Mouse (Mus musculus) CH12.LX (cell line): ENCODE measurements around the gene Hsf4. TPM values are rescaled to one million over a fixed set of nuclear protein-coding genes. Genes with fewer than 3 reads are reported as not detected.

Source experiments
- DNase-seq: peaks from one replicate; pipeline ENCODE4 v3.0.0-alpha.2; 2013; ENCODE audit errors: extremely low read depth
- H3K27ac ChIP-seq: 2 replicates; pipeline ENCODE4 v1.5.1; 2012; ENCODE audit warnings: low read depth, mild to moderate bottlenecking, control low read depth, moderate library complexity; ENCODE audit not compliant: insufficient read depth
- H3K27me3 ChIP-seq: replicated peaks from 2 replicates; pipeline ENCODE3; 2012; ENCODE audit warnings: inconsistent platforms
- H3K36me3 ChIP-seq, 2 experiments: replicated peaks in 1 of 2; 2 replicates each; pipeline versions ENCODE3 to v1.6.1; 2012; ENCODE audit warnings: inconsistent platforms in 1 of 2, low read length in 1 of 2, mild to moderate bottlenecking in 1 of 2, mixed read lengths in 1 of 2, moderate library complexity in 1 of 2; ENCODE audit not compliant: control insufficient read depth in 1 of 2, insufficient read depth in 1 of 2
- H3K4me1 ChIP-seq, 2 experiments: 2 replicates each; pipeline ENCODE4 v1.6.1; 2012; ENCODE audit warnings: inconsistent platforms in 1 of 2, moderate library complexity in 1 of 2; ENCODE audit not compliant: insufficient read depth in 2 of 2, control insufficient read depth in 1 of 2
- H3K4me2 ChIP-seq: 2 replicates; pipeline ENCODE4 v1.6.1; 2012; ENCODE audit warnings: low read depth, mild to moderate bottlenecking, control low read depth; ENCODE audit not compliant: poor library complexity, insufficient read depth, severe bottlenecking
- H3K4me3 ChIP-seq, 3 experiments: fragments of 150-350 bp in 1 of 3; sonication (generic) in 1 of 3; replicated peaks in 1 of 3; 2 replicates each; pipeline versions ENCODE3 to v1.5.1; 2011 to 2012; ENCODE audit warnings: low read depth in 2 of 3, low read length in 2 of 3, mild to moderate bottlenecking in 2 of 3, moderate library complexity in 2 of 3, control low read depth in 1 of 3, improper control_type of control experiment in 1 of 3, inconsistent platforms in 1 of 3, mixed read lengths in 1 of 3; ENCODE audit not compliant: poor library complexity in 1 of 3
- H3K79me2 ChIP-seq: replicated peaks from 2 replicates; pipeline ENCODE4 v1.6.1; 2012; ENCODE audit warnings: mild to moderate bottlenecking, moderate library complexity; ENCODE audit not compliant: control insufficient read depth, poor library complexity, insufficient read depth, severe bottlenecking; ENCODE audit errors: extremely low read depth
- H3K9ac ChIP-seq: 2 replicates; pipeline ENCODE4 v1.6.1; 2012; ENCODE audit warnings: low read depth, mild to moderate bottlenecking, control low read depth, moderate library complexity; ENCODE audit not compliant: insufficient read depth
- H3K9me3 ChIP-seq: replicated peaks from 2 replicates; pipeline ENCODE3; 2012; ENCODE audit warnings: low read length, inconsistent platforms, mixed read lengths
- CHD1 ChIP-seq: IDR thresholded peaks from 2 replicates; pipeline ENCODE4 v1.6.1; 2012; ENCODE audit warnings: low read depth, low read length, improper control_type of control experiment, inconsistent platforms
- CHD2 ChIP-seq: IDR thresholded peaks from 2 replicates; pipeline ENCODE4 v1.6.1; 2011; ENCODE audit warnings: low read length, improper control_type of control experiment
- CTCF ChIP-seq, 2 experiments: IDR thresholded peaks in 1 of 2; conservative IDR thresholded peaks in 1 of 2; 2 replicates each; pipeline ENCODE4 v1.5.1; 2011 to 2012; ENCODE audit warnings: low read depth in 2 of 2, low read length in 2 of 2, improper control_type of control experiment in 1 of 2, inconsistent platforms in 1 of 2, mild to moderate bottlenecking in 1 of 2, moderate library complexity in 1 of 2
- ELF1 ChIP-seq: IDR thresholded peaks from 2 replicates; pipeline ENCODE4 v1.6.1; 2014; ENCODE audit warnings: low read depth, mild to moderate bottlenecking, inconsistent platforms, low read length, improper control_type of control experiment
- EP300 ChIP-seq: IDR thresholded peaks from 2 replicates; pipeline ENCODE4 v1.6.1; 2011; ENCODE audit warnings: low read length, improper control_type of control experiment
- GABPA ChIP-seq: IDR thresholded peaks from 2 replicates; pipeline ENCODE4 v1.6.1; 2012; ENCODE audit warnings: low read depth, low read length, improper control_type of control experiment, inconsistent platforms; ENCODE audit not compliant: insufficient replicate concordance
- HCFC1 ChIP-seq: IDR thresholded peaks from 2 replicates; pipeline ENCODE4 v1.6.1; 2012; ENCODE audit warnings: low read depth, mild to moderate bottlenecking, inconsistent platforms, low read length, improper control_type of control experiment
- JUND ChIP-seq: conservative IDR thresholded peaks from 2 replicates; pipeline ENCODE4 v1.6.1; 2011; ENCODE audit warnings: low read depth, low read length, improper control_type of control experiment
- KAT2A ChIP-seq: IDR thresholded peaks from 2 replicates; pipeline ENCODE4 v1.6.1; 2012; ENCODE audit warnings: low read length, improper control_type of control experiment, inconsistent platforms; ENCODE audit not compliant: insufficient replicate concordance
- MAFK ChIP-seq: IDR thresholded peaks from 2 replicates; pipeline ENCODE4 v1.6.1; 2011; ENCODE audit warnings: low read length, improper control_type of control experiment; ENCODE audit not compliant: insufficient replicate concordance
- MAZ ChIP-seq: IDR thresholded peaks from 2 replicates; pipeline ENCODE4 v1.6.1; 2012; ENCODE audit warnings: low read depth, mild to moderate bottlenecking, inconsistent platforms, low read length, improper control_type of control experiment, moderate library complexity
- MEF2A ChIP-seq: IDR thresholded peaks from 2 replicates; pipeline ENCODE4 v1.6.1; 2014; ENCODE audit warnings: low read depth, mild to moderate bottlenecking, inconsistent platforms, low read length, improper control_type of control experiment, borderline replicate concordance
- POLR2A ChIP-seq: IDR thresholded peaks from 2 replicates; pipeline ENCODE4 v1.6.1; 2011; ENCODE audit warnings: low read depth, mild to moderate bottlenecking, improper control_type of control experiment, low read length
- POLR2AphosphoS2 ChIP-seq: IDR thresholded peaks from 2 replicates; pipeline ENCODE4 v1.6.1; 2011; ENCODE audit warnings: low read depth, low read length, improper control_type of control experiment
- RCOR1 ChIP-seq: conservative IDR thresholded peaks from 2 replicates; pipeline ENCODE4 v1.6.1; 2012; ENCODE audit warnings: low read depth, mild to moderate bottlenecking, inconsistent platforms, low read length, improper control_type of control experiment
- SIN3A ChIP-seq: IDR thresholded peaks from 2 replicates; pipeline ENCODE4 v1.6.1; 2012; ENCODE audit warnings: low read length, improper control_type of control experiment, inconsistent platforms
- TBP ChIP-seq: conservative IDR thresholded peaks from 2 replicates; pipeline ENCODE4 v1.6.1; 2011; ENCODE audit warnings: low read depth, low read length, improper control_type of control experiment
- UBTF ChIP-seq: IDR thresholded peaks from 2 replicates; pipeline ENCODE4 v1.6.1; 2012; ENCODE audit warnings: low read depth, mild to moderate bottlenecking, inconsistent platforms, low read length, improper control_type of control experiment, moderate library complexity
- USF2 ChIP-seq: conservative IDR thresholded peaks from 2 replicates; pipeline ENCODE4 v1.6.1; 2011; ENCODE audit warnings: low read depth, low read length, improper control_type of control experiment
- ZC3H11A ChIP-seq: IDR thresholded peaks from 2 replicates; pipeline ENCODE4 v1.6.1; 2012; ENCODE audit warnings: low read depth, mild to moderate bottlenecking, inconsistent platforms, low read length, improper control_type of control experiment
- ZKSCAN1 ChIP-seq: IDR thresholded peaks from 2 replicates; pipeline ENCODE4 v1.6.1; 2012; ENCODE audit warnings: low read depth, inconsistent platforms, low read length, improper control_type of control experiment, borderline replicate concordance
- ZMIZ1 ChIP-seq: IDR thresholded peaks from 2 replicates; pipeline ENCODE4 v1.6.1; 2012; ENCODE audit warnings: low read depth, mild to moderate bottlenecking, inconsistent platforms, low read length, improper control_type of control experiment
- dilution Hi-C: fragments of 300-500 bp; cut with MboI; formaldehyde crosslinking; loops from 2 replicates; pipeline ENCODE4 v1.14.3; 2020; ENCODE audit warnings: low sequenced_read_pairs; ENCODE audit not compliant: extremely low pct_unique_long_range_greater_than_20kb, extremely low pct_ligation_motif_present
- in situ Hi-C: fragments of 300-500 bp; cut with MboI; formaldehyde crosslinking; loops from 3 replicates; pipeline ENCODE4 v1.14.3; 2019; ENCODE audit warnings: low sequenced_read_pairs, low pct_ligation_motif_present, low pct_unique_long_range_greater_than_20kb, mixed read lengths
- polyA plus RNA-seq: library from polyadenylated mRNA; unstranded; fragments of >175 nt; gene quantifications from 2 replicates; pipeline ENCODE4 v1.2.1, GENCODE M21; 2012; ENCODE audit warnings: low read depth; ENCODE audit not compliant: insufficient read length
- total RNA-seq, 2 experiments: library from RNA; depleted of rRNA; stranded (reverse); fragments of 300-350 nt in 1 of 2; fragments of >200 nt in 1 of 2; gene quantifications; 2 replicates each; pipeline ENCODE4 v1.2.3; 2012 to 2014

Gene Hsf4
- total and polyA plus RNA-seq, 3 experiments, result 0.08 TPM; not detected in 2

DNA sequence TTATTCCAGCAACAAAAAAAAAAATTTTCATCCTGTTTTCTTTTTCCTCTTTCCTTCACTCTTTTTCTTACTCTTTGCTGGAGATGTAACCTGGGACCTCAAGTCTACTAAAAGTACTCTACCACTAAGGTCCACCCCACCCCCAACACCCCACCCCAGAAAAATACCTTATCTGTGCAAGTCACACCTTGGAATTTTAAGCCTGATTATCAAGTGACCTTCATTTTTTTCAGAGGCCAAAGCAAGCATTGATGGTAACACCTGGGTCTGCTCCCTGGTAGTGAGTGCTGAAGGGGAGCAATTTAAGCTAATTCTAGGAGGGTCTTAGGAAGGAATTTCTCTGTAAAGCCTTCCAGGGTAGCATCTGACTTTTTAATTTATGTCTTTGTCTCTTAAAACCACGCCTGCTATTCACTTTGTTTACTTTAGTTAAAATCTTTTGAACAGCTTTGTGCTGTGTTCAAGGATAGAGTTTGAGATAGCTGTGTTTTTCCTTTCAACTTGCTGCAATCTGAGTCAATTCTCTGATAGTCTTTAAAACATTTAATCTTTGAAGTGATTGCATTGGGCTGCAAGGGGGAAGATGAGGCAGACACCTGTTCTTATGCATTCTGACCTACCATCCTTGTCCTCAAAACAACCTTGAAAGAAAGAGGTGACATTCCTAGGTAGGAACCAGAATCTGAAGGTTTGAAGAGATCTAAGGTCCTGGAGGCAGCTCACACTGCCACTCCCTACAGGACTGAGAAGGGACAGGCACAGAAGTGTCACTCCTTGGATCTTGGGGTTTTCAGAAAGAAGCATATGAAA, 36.3 kb upstream of the Hsf4 start:
- dilution Hi-C loops (no loop called here), in situ Hi-C loops (no loop called here)
- peaks cover 15 to 55% of the 10 kb centered on the region in 2 experiments for H3K36me3 ChIP-seq

GRCm38 (mm10) chr8:105235206-105235605, 34.4 kb upstream of the Hsf4 start:
- H3K4me2 ChIP-seq, result no peak overlapping the region
- H3K79me2 ChIP-seq, result no peaks in the 10 kb centered on the region
- dilution Hi-C loops, result no loop called here
- peaks cover 29 to 70% of the 10 kb centered on the region in 2 experiments for H3K36me3 ChIP-seq
- no peaks in the 10 kb centered on the region for H3K27me3 ChIP-seq
- H3K27ac ChIP-seq, result no peak overlapping the region
- H3K9ac ChIP-seq, result no peak overlapping the region
- no peak for DNase-seq
- H3K9me3 ChIP-seq, result no peaks in the 10 kb centered on the region
- TF ChIP-seq POLR2AphosphoS2 (no peak), UBTF (no peak), KAT2A (no peak), MAFK (no peak), RCOR1 (no peak), MAZ (no peak), HCFC1 (no peak), JUND (no peak), MEF2A (no peak), CTCF (conservative IDR thresholded peaks at IDR 0.05 in 1 of 2, IDR thresholded peaks at IDR 0.05 in 1 of 2; ENCODE audit: low read depth in 2 of 2, low read length in 2 of 2) (no peak), TBP (no peak), ZKSCAN1 (no peak)
- TF ChIP-seq, all 38 proteins: peak for 0
- H3K4me1 ChIP-seq, result peaks cover 0 to 15% of the 10 kb centered on the region in 2 experiments; a peak in 2 of 4 replicates
- no peak overlapping the region for H3K4me3 ChIP-seq
- in situ Hi-C loops, result no loop called here

More for the DNA sequence above, 36.3 kb upstream of the Hsf4 start:
- no peaks in the 10 kb centered on the region for H3K27me3 ChIP-seq
- H3K79me2 ChIP-seq, result 0 out of 2 replicates have a peak, but pooled peaks cover 5% of the 10 kb centered on the region
- H3K4me2 ChIP-seq, result no peak overlapping the region
- no peak overlapping the region for H3K4me3 ChIP-seq
- no peak for TF ChIP-seq ELF1
- TF ChIP-seq ZMIZ1, result no peak
- TF ChIP-seq EP300, result no peak
- TF ChIP-seq CHD2, result no peak
- no peak for TF ChIP-seq ZC3H11A
- no peak for TF ChIP-seq USF2
- no peak for TF ChIP-seq GABPA
- no peak for TF ChIP-seq JUND
- no peak for TF ChIP-seq POLR2A
- no peak for TF ChIP-seq CHD1
- TF ChIP-seq ZKSCAN1, result no peak
- no peak for TF ChIP-seq SIN3A
- no peak overlapping the region for H3K27ac ChIP-seq
- H3K9ac ChIP-seq, result no peak overlapping the region
- DNase-seq, result no peak
- peaks cover 0 to 15% of the 10 kb centered on the region in 2 experiments; a peak in 2 of 4 replicates for H3K4me1 ChIP-seq
- H3K9me3 ChIP-seq, result no peaks in the 10 kb centered on the region
